Mouse (Mus musculus) bone marrow macrophage, adult 2 months (primary cell): ENCODE results near the gene Olfr314.

Experiments used
- CTCF ChIP-seq: IDR thresholded peaks from 2 replicates; pipeline ENCODE4 v1.5.1; 2012; ENCODE audit warnings: low read depth, mild to moderate bottlenecking, low read length, moderate library complexity
- POLR2A ChIP-seq: IDR thresholded peaks from 2 replicates; pipeline ENCODE4 v1.6.1; 2012; ENCODE audit warnings: mild to moderate bottlenecking, low read depth, low read length, borderline replicate concordance

DNA sequence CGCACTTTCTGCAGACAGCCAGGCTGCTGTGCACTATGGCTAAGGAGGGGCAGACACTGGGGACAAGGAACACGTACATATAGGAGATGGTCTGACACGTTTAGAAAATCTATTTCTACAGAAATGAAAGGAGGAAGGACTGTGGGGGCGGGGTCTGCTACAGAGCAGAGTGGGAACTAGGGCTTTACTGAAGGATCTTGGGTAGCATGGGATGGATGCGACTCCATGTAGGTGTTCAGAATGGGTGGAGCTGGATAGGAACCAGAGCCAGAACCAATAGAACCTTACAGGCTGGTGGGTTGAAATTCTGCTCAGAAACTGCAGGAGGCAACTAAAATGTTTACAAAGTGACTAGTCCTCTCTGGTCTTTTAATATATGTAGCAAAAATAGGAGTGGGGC, 17.0 kb downstream of the Olfr314 start:
- TF ChIP-seq CTCF (no peak), POLR2A (no peak)
